Mouse (Mus musculus) right cerebral cortex, postnatal 36 days (tissue): ENCODE measurements at regions not wholly inside any gene's neighbourhood (a gene's known extent, or its start where the extent isn't known, plus 50 kb on each side); places are given as distances from the start of the nearest gene placed in this dataset.

Experiments used
- DNase-seq, 2 experiments: peaks; one replicate each; pipeline ENCODE4 v3.0.0; 2022; ENCODE audit warnings: low spot score in 2 of 2, mixed read lengths in 1 of 2

- peak; percentile 24 to 66 for DNase-seq
Measured at GRCm38 (mm10) chr6:76697146-76697891, 199.7 kb upstream of the Gm9008 start.

- no peak for DNase-seq
Measured at GRCm38 (mm10) chr6:76688831-76689230, 191.2 kb upstream of the Gm9008 start.

DNA sequence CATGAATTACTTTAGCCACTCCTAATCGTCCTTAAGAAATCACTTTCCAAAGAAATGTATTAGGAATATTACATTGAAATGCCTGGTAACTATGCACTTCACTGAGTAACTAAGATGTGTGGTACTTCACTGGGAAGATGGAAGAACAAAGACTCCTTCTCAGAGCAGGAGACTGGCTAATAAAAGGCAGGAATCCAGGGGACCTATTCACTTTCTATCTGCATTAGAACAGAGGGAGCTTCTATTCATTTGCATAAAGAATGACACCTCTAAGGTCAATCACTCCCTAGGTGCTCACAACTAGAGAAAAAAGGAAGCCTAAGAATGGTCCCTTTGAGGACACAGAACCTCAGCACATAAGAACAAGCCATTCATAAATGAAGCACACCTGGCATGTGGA lies 142.0 kb upstream of the Gm9008 start:
- no peak for DNase-seq

- DNase-seq, result no peak
Measured at GRCm38 (mm10) chr6:76628379-76628778, 130.8 kb upstream of the Gm9008 start.

GRCm38 (mm10) chr6:76621499-76621898 lies 123.9 kb upstream of the Gm9008 start:
- DNase-seq, result no peak

- DNase-seq, result no peak
Measured at GRCm38 (mm10) chr6:76620754-76621204, 123.2 kb upstream of the Gm9008 start.
